10 mouse cellular contexts compared by ENCODE assay signal in genomic region chr2:154294746-154295145, GRCm38 (mm10). TPM values are rescaled to one million over a fixed set of nuclear protein-coding genes. Genes with fewer than 3 reads are reported as not detected.
A peak's percentile ranks its signal among the peaks of the same experiment; 100 is the strongest.
DNase-seq lines count a peak whose midpoint lies in the region; ATAC-seq and TF ChIP-seq lines count a peak whose summit lies in the region.
"Not testable (repeated sequence)": the region's sequence is repeated elsewhere in the genome, so short reads cannot be mapped to it uniquely, and the experiment has no call there.
"Had no signal": no experiment of that assay in that cellular context is flagged by ENCODE, and none has a peak within 500 bp of the region (broad histone marks: within the 10 kb centered on the region; RNA-seq: fewer than 3 reads in every experiment).

No protein-coding gene starts in this region.

- H3K9ac ChIP-seq in heart, embryonic 16.5 days (ENCODE audit: low read length); liver, embryonic 12.5 days: not testable (repeated sequence)

- 1% methylated on average over 9 of the region's 10 CpGs for whole genome bisulfite sequencing in heart, embryonic 16.5 days
- WGBS in liver, embryonic 12.5 days (ENCODE audit: insufficient replicate concordance), result under 1% methylated on average over 10 of the region's 10 CpGs

- not testable (repeated sequence) for H3K4me3 ChIP-seq in embryonic fibroblast, embryonic 13.5 days (ENCODE audit: insufficient read depth, low read length); liver, embryonic 12.5 days; testis, adult 2 months (ENCODE audit: control insufficient read depth, low read depth, low read length)
- peak overlapping the region; percentile 22; the same call in 1 of the 2 replicates for H3K4me3 ChIP-seq in heart, embryonic 16.5 days (ENCODE audit: low read length)

- not testable (repeated sequence) for TF ChIP-seq POLR2A in embryonic fibroblast, embryonic 13.5 days (IDR thresholded peaks at IDR 0.05; ENCODE audit: low read depth, low read length); testis, adult 2 months (IDR thresholded peaks at IDR 0.05; ENCODE audit: control insufficient read depth, low read depth, low read length)

- 0 out of 2 replicates have a peak, but pooled peaks have one; percentile 7 for TF ChIP-seq CTCF in embryonic fibroblast, embryonic 13.5 days (IDR thresholded peaks at IDR 0.05; ENCODE audit: borderline replicate concordance, insufficient read depth, low read length)
- TF ChIP-seq CTCF in testis, adult 2 months (IDR thresholded peaks at IDR 0.05; ENCODE audit: control insufficient read depth, insufficient read depth, insufficient replicate concordance, low read depth, low read length), result peak; percentile 22; the same call in 1 of the 2 replicates

- H3K27me3 ChIP-seq in heart, embryonic 16.5 days (ENCODE audit: control insufficient read depth, insufficient read depth, low read length); liver, embryonic 12.5 days (replicated peaks); testis, adult 2 months (ENCODE audit: control insufficient read depth, insufficient read depth, low read length): not testable (repeated sequence)

- DNase-seq in CD8-positive naive resting alpha-beta T cell, adult 2 months (ENCODE audit: low read depth in 2 of 2, low spot score in 2 of 2), result peak; percentile 41 to 49
- DNase-seq in c-Kit-positive CD71-negative TER-119-negative erythroid progenitor cells, embryonic 14.5 days (ENCODE audit: low read depth), result peak; percentile 41
- DNase-seq in kidney, postnatal 14 days, result peak; percentile 48
- peak; percentile 26 to 55 for DNase-seq in natural killer cell, adult 2 months (ENCODE audit: low spot score in 2 of 2)

- H3K4me2 ChIP-seq in heart, embryonic 16.5 days (ENCODE audit: low read depth, low read length), result not testable (repeated sequence)
- peak overlapping the region; percentile 33; the same call in 1 of the 2 replicates for H3K4me2 ChIP-seq in liver, embryonic 12.5 days

- H3K9me3 ChIP-seq in heart, embryonic 16.5 days (replicated peaks; ENCODE audit: control insufficient read depth, low read length); liver, embryonic 12.5 days (replicated peaks): not testable (repeated sequence)

- H3K4me1 ChIP-seq in embryonic fibroblast, embryonic 13.5 days (ENCODE audit: control insufficient read depth, insufficient read depth, low read length); heart, embryonic 16.5 days (ENCODE audit: control insufficient read depth, insufficient read depth, low read length); liver, embryonic 12.5 days; testis, adult 2 months (ENCODE audit: control insufficient read depth, insufficient read depth, low read length): not testable (repeated sequence)

- not testable (repeated sequence) for H3K27ac ChIP-seq in embryonic fibroblast, embryonic 13.5 days (ENCODE audit: insufficient read depth, low read length); heart, embryonic 16.5 days (ENCODE audit: low read length); liver, embryonic 12.5 days; testis, adult 2 months (ENCODE audit: control insufficient read depth, insufficient read depth, low read depth, low read length)

- H3K36me3 ChIP-seq in heart, embryonic 16.5 days (ENCODE audit: control insufficient read depth, insufficient read depth); liver, embryonic 12.5 days; testis, adult 2 months (ENCODE audit: control insufficient read depth, insufficient read depth, low read length): not testable (repeated sequence)

- not testable (repeated sequence) for ATAC-seq in heart, embryonic 16.5 days (replicated peaks; ENCODE audit: extremely low read depth, insufficient read depth, low FRiP score); liver, embryonic 12.5 days

RNA-seq across cellular contexts. Expression of gene Bpifb9b, which starts 12.3 kb away (rescaled TPM):
- not detected in 2 replicates for polyA plus RNA-seq in embryonic fibroblast, embryonic 13.5 days (2011; ENCODE audit: insufficient read length, low read depth, missing spikeins)
- polyA plus RNA-seq in heart, embryonic 16.5 days (2015; fragmentation: Nextera tagmentation; extraction: Ambion mirVana), result not detected in 2 replicates
- polyA plus RNA-seq in liver, embryonic 12.5 days (2016; fragmentation: Nextera tagmentation; extraction: Ambion mirVana), result not detected in 2 replicates
- not detected in 2 replicates for polyA plus RNA-seq in testis, adult 2 months (2012; rRNA removed)
- polyA plus RNA-seq: forebrain, embryonic 15.5 days; neural tube, embryonic 14.5 days had no signal

RNA-seq across cellular contexts. Expression of gene Bpifb9a, which starts 37.1 kb away (rescaled TPM):
- polyA plus RNA-seq in embryonic fibroblast, embryonic 13.5 days (2011; ENCODE audit: insufficient read length, low read depth, missing spikeins), result not detected in 2 replicates
- polyA plus RNA-seq in heart, embryonic 16.5 days (2015; fragmentation: Nextera tagmentation; extraction: Ambion mirVana), result not detected in 2 replicates
- polyA plus RNA-seq in liver, embryonic 12.5 days (2016; fragmentation: Nextera tagmentation; extraction: Ambion mirVana), result not detected in 2 replicates
- not detected in 2 replicates for polyA plus RNA-seq in testis, adult 2 months (2012; rRNA removed)
- polyA plus RNA-seq: forebrain, embryonic 15.5 days; neural tube, embryonic 14.5 days had no signal
